Mouse (Mus musculus) forebrain, postnatal 0 days (tissue): ENCODE measurements at regions not wholly inside any gene's neighbourhood (a gene's known extent, or its start where the extent isn't known, plus 50 kb on each side); places are given as distances from the start of the nearest gene placed in this dataset.
A peak's percentile ranks its signal among the peaks of the same experiment; 100 is the strongest.

ENCODE experiments used
- ATAC-seq: fragments of 200-750 bp; cut with Nextera tagmentation; 2 replicates; pipeline ENCODE4 v1.8.0; 2017; ENCODE audit warnings: mild to moderate bottlenecking, moderate library complexity
- DNase-seq: peaks from one replicate; pipeline ENCODE4 v3.0.0-alpha.2; 2015
- H3K27ac ChIP-seq: fragments of 300-500 bp; sonication (generic); 2 replicates; pipeline ENCODE4 v1.5.1; 2014; ENCODE audit warnings: low read depth, mild to moderate bottlenecking, antibody characterized with exemption, low read length, moderate library complexity, mixed read lengths
- H3K27me3 ChIP-seq: fragments of 300-500 bp; sonication (generic); 2 replicates; pipeline ENCODE4 v1.6.1; 2014; ENCODE audit warnings: mild to moderate bottlenecking, low read length, mixed read lengths; ENCODE audit not compliant: insufficient read depth
- H3K36me3 ChIP-seq: fragments of 300-500 bp; sonication (generic); 2 replicates; pipeline ENCODE4 v1.6.1; 2014; ENCODE audit warnings: mild to moderate bottlenecking, moderate library complexity; ENCODE audit not compliant: insufficient read depth
- H3K4me1 ChIP-seq: fragments of 300-500 bp; sonication (generic); 2 replicates; pipeline ENCODE4 v1.6.1; 2014; ENCODE audit warnings: antibody characterized with exemption; ENCODE audit not compliant: insufficient read depth
- H3K4me2 ChIP-seq: fragments of 300-500 bp; sonication (generic); 2 replicates; pipeline ENCODE4 v1.6.1; 2014; ENCODE audit warnings: low read depth, mild to moderate bottlenecking, moderate library complexity
- H3K4me3 ChIP-seq: fragments of 300-500 bp; sonication (generic); 2 replicates; pipeline ENCODE4 v1.5.1; 2014; ENCODE audit warnings: low read depth, low read length, mixed read lengths
- H3K9ac ChIP-seq: fragments of 300-500 bp; sonication (generic); 2 replicates; pipeline ENCODE4 v1.6.1; 2014; ENCODE audit warnings: mild to moderate bottlenecking
- H3K9me3 ChIP-seq: fragments of 300-500 bp; sonication (generic); 2 replicates; pipeline ENCODE4 v1.6.1; 2016; ENCODE audit warnings: low read length
- CTCF ChIP-seq: sonication (generic); IDR thresholded peaks from 2 replicates; pipeline ENCODE4 v1.5.1; 2016; ENCODE audit warnings: antibody characterized with exemption, control low read depth, low read depth
- WGBS: fragments of 180-500 bp; shearing (Covaris S2); extraction: QIAGEN DNeasy Blood & Tissue Kit; methylation state at CpG from one replicate; pipeline ENCODE4 v1.1.7; 2014; 5-methylcytosine and 5-hydroxymethylcytosine counted together

DNA sequence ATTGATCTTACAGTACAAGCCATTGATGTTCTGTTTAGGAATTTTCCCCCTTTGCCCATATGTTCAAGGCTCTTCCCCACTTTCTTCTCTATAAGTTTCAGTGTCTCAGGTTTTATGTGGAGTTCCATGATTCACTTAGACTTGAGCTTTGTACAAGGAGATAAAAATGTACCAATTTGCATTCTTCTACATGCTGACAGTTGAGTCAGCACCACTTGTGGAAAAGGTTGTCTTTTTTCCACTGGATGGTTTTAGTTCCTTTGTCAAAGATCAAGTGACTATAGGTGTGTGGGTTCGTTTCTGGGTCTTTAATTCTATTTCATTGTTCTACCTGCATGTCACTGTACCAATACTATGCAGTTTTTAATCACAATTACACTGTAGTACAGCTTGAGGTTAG, 551.1 kb upstream of the A1bg start:
- no peaks in the 10 kb centered on the region for H3K9me3 ChIP-seq
- no peak for ATAC-seq
- WGBS: 34% methylated on average over 1 of the region's 1 CpGs

GRCm38 (mm10) chr15:61455042-61455441, 532.2 kb upstream of the A1bg start:
- Histone ChIP-seq H3K36me3 (no peaks in the 10 kb centered on the region), H3K9me3 (no peaks in the 10 kb centered on the region), H3K9ac (no peak overlapping the region), H3K4me3 (no peak overlapping the region), H3K4me1 (no peaks in the 10 kb centered on the region), H3K27me3 (no peaks in the 10 kb centered on the region), H3K4me2 (no peak overlapping the region), H3K27ac (no peak overlapping the region)
- TF ChIP-seq CTCF: no peak
- no peak for ATAC-seq
- 79% methylated on average over 5 of the region's 5 CpGs for WGBS
- DNase-seq: no peak

More for the DNA sequence above, 551.1 kb upstream of the A1bg start:
- Histone ChIP-seq H3K4me2 (no peak overlapping the region), H3K27ac (no peak overlapping the region), H3K4me3 (no peak overlapping the region), H3K9ac (no peak overlapping the region), H3K36me3 (no peaks in the 10 kb centered on the region), H3K4me1 (no peaks in the 10 kb centered on the region), H3K27me3 (no peaks in the 10 kb centered on the region)
- TF ChIP-seq CTCF: no peak
- DNase-seq: no peak

GRCm38 (mm10) chr15:61454350-61454671, 531.5 kb upstream of the A1bg start:
- WGBS: 42% methylated on average over 1 of the region's 1 CpGs
- TF ChIP-seq CTCF: no peak

GRCm38 (mm10) chr15:61453656-61454349, 531.0 kb upstream of the A1bg start:
- Histone ChIP-seq H3K27ac (no peak overlapping the region), H3K9ac (no peak overlapping the region), H3K27me3 (no peaks in the 10 kb centered on the region), H3K9me3 (no peaks in the 10 kb centered on the region), H3K4me2 (no peak overlapping the region), H3K4me1 (no peaks in the 10 kb centered on the region), H3K36me3 (no peaks in the 10 kb centered on the region), H3K4me3 (no peak overlapping the region)
- DNase-seq: no peak
- WGBS: 79% methylated on average over 5 of the region's 5 CpGs
- ATAC-seq: no peak
- TF ChIP-seq CTCF: no peak

More at GRCm38 (mm10) chr15:61454350-61454671, 531.5 kb upstream of the A1bg start:
- Histone ChIP-seq H3K9me3 (no peaks in the 10 kb centered on the region), H3K36me3 (no peaks in the 10 kb centered on the region), H3K4me3 (no peak overlapping the region), H3K27ac (no peak overlapping the region), H3K4me2 (no peak overlapping the region), H3K27me3 (no peaks in the 10 kb centered on the region), H3K4me1 (no peaks in the 10 kb centered on the region), H3K9ac (no peak overlapping the region)
- ATAC-seq: no peak
- no peak for DNase-seq

DNA sequence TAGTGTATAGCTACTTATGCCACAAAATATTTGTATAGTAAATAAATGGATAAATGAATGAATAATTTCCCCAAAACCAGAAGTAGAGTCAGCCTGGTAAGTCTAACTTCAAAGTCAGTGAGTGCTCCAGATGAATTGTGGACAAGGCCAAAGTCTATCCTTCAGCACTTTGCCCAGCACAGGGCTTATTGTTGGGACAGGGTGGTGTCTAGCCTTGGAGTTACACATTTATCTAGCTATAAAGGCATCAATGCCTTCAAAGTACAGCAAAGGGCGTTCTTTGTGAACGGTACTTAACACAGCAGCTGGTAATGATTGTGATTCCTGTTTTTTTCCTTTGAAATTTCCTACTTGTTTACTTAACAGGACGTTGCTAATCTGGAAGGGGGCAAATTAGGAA, 527.4 kb upstream of the A1bg start:
- 19% methylated on average over 3 of the region's 3 CpGs for WGBS
- Histone ChIP-seq H3K4me1 (no peaks in the 10 kb centered on the region), H3K9me3 (no peaks in the 10 kb centered on the region), H3K27ac (no peak overlapping the region), H3K27me3 (no peaks in the 10 kb centered on the region), H3K9ac (no peak overlapping the region), H3K36me3 (no peaks in the 10 kb centered on the region), H3K4me2 (no peak overlapping the region), H3K4me3 (no peak overlapping the region)
- ATAC-seq (no peak), DNase-seq (no peak)
- TF ChIP-seq CTCF: no peak

DNA sequence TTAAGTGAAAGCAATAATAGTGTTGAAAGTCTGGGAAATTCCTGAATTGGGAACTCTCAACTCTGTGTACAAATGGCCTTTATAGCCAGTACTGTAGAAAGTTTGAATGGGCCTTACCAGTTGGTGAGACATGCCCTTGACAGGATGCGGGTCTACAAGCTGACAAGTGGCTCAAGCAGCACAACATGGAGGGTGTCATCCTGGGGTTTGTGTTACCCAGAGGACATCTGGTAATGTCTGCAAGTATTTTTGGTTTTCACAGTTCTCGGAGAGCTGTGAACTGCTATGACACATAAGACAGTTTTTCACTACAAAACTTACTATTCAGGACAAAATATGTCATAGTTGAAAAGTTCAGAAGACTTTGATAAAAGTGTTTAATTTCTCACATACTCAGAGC, 525.7 kb upstream of the A1bg start:
- H3K9ac ChIP-seq: no peak overlapping the region
- H3K4me1 ChIP-seq: no peaks in the 10 kb centered on the region
- no peak overlapping the region for H3K4me2 ChIP-seq
- peak; percentile 86 for ATAC-seq
- no peaks in the 10 kb centered on the region for H3K9me3 ChIP-seq
- WGBS: 85% methylated on average over 2 of the region's 2 CpGs
- no peaks in the 10 kb centered on the region for H3K36me3 ChIP-seq
- no peaks in the 10 kb centered on the region for H3K27me3 ChIP-seq
- H3K4me3 ChIP-seq: no peak overlapping the region
- DNase-seq: no peak
- no peak for TF ChIP-seq CTCF
- no peak overlapping the region for H3K27ac ChIP-seq

DNA sequence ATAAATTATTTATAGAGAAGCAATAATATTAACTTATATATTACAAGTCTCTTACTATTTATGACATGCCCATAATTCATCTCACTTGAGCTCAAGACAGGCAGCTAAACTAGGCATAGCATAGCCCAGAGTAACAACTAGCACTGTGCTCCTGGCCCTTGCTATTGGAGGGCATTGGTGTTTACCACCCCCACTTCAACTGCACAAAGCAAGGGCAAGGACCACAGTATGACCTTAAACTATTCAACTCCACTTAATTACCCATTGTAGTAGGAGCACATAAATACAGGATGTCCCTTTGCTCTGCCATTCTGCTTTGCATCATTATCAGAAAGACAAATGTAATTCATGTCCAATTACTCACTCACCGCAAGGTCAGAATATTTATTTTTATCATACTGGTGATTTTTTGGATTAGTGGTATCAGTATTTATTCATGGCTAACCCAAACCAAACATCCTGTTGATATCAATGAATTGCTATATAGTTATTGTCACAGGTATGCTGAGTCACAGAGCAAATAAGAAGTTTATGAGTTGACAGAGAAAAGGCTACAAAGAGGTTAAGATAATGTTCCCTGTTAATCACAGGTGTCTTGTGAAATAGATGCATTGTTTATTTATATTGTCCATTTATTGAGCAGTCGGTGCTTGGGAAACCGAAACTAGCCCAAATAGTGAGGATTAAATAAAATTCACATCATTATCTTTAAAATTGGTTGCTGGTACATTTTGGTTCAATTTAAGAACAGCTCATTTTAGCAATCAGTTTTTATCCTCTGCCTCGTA, 523.4 kb upstream of the A1bg start:
- Histone ChIP-seq H3K4me1 (no peaks in the 10 kb centered on the region), H3K4me2 (no peak overlapping the region), H3K27ac (no peak overlapping the region), H3K9me3 (no peaks in the 10 kb centered on the region), H3K4me3 (no peak overlapping the region), H3K27me3 (no peaks in the 10 kb centered on the region), H3K36me3 (no peaks in the 10 kb centered on the region), H3K9ac (no peak overlapping the region)
- TF ChIP-seq CTCF: no peak
- DNase-seq: no peak
- no peak for ATAC-seq
- 78% methylated on average over 4 of the region's 4 CpGs for WGBS
